38 mouse cellular contexts compared by ENCODE assay signal in genomic region chr8:9868094-9868493, GRCm38 (mm10). TPM values are rescaled to one million over a fixed set of nuclear protein-coding genes. Genes with fewer than 3 reads are reported as not detected.
"Had no signal": no experiment of that assay in that cellular context is flagged by ENCODE, and none has a peak within 500 bp of the region (broad histone marks: within the 10 kb centered on the region; RNA-seq: fewer than 3 reads in every experiment).

No protein-coding gene starts in this region.

- H3K4me1 ChIP-seq: embryonic facial prominence, embryonic 10.5 days; embryonic facial prominence, embryonic 12.5 days; embryonic facial prominence, embryonic 13.5 days; embryonic facial prominence, embryonic 15.5 days; forebrain, embryonic 10.5 days; forebrain, embryonic 12.5 days; forebrain, embryonic 13.5 days; forebrain, embryonic 15.5 days; heart, embryonic 10.5 days had no signal

- H3K27ac ChIP-seq: embryonic facial prominence, embryonic 10.5 days; embryonic facial prominence, embryonic 12.5 days; embryonic facial prominence, embryonic 13.5 days; embryonic facial prominence, embryonic 15.5 days; forebrain, embryonic 10.5 days; forebrain, embryonic 12.5 days; forebrain, embryonic 13.5 days; forebrain, embryonic 15.5 days; gastrocnemius, adult 2 months; heart, embryonic 10.5 days had no signal

- H3K27me3 ChIP-seq: embryonic facial prominence, embryonic 12.5 days; embryonic facial prominence, embryonic 13.5 days; embryonic facial prominence, embryonic 15.5 days; forebrain, embryonic 12.5 days; forebrain, embryonic 13.5 days; forebrain, embryonic 15.5 days had no signal

- H3K9ac ChIP-seq: embryonic facial prominence, embryonic 12.5 days; embryonic facial prominence, embryonic 13.5 days; embryonic facial prominence, embryonic 15.5 days; forebrain, embryonic 12.5 days; forebrain, embryonic 13.5 days; forebrain, embryonic 15.5 days; forebrain, postnatal 0 days had no signal

- DNase-seq: cerebellum, adult 9-10 months; cerebellum, adult 9-11 months; cerebellum, postnatal 14 days; cerebellum, postnatal 25 days; cerebellum, postnatal 36 days; embryo, embryonic 11 days; forebrain, postnatal 0 days; gastrocnemius, adult 2 months; gastrocnemius, postnatal 10 days; gastrocnemius, postnatal 14 days; gastrocnemius, postnatal 25 days; gastrocnemius, postnatal 36 days; heart, adult 18-20 months had no signal

- H3K36me3 ChIP-seq: embryonic facial prominence, embryonic 10.5 days; embryonic facial prominence, embryonic 12.5 days; embryonic facial prominence, embryonic 13.5 days; embryonic facial prominence, embryonic 15.5 days; forebrain, embryonic 10.5 days; forebrain, embryonic 12.5 days; forebrain, embryonic 15.5 days; heart, embryonic 10.5 days had no signal

- H3K4me3 ChIP-seq: embryonic facial prominence, embryonic 10.5 days; embryonic facial prominence, embryonic 12.5 days; embryonic facial prominence, embryonic 13.5 days; embryonic facial prominence, embryonic 15.5 days; erythroblast, embryonic 14.5 days; forebrain, embryonic 10.5 days; forebrain, embryonic 12.5 days; forebrain, embryonic 13.5 days; forebrain, embryonic 15.5 days; gastrocnemius, adult 2 months; heart, embryonic 10.5 days had no signal

RNA-seq across cellular contexts. Expression of gene Gm10217, which starts 4.0 kb away (rescaled TPM):
- total RNA-seq: common myeloid progenitor, adult 5-6 weeks; forebrain, postnatal 0 days; gastrocnemius, adult 18-20 months; gastrocnemius, adult 2 months; gastrocnemius, adult 8-10 months; gastrocnemius, postnatal 10 days; gastrocnemius, postnatal 14 days; gastrocnemius, postnatal 25 days; gastrocnemius, postnatal 36 days; gastrocnemius, postnatal 4 days; granulocyte monocyte progenitor cell, adult 5-6 weeks; heart, adult 18-20 months; heart, adult 8-10 months had no signal
- polyA plus RNA-seq: cortical plate, adult 2 months; embryonic facial prominence, embryonic 10.5 days; embryonic facial prominence, embryonic 11.5 days; embryonic facial prominence, embryonic 12.5 days; embryonic facial prominence, embryonic 13.5 days; embryonic facial prominence, embryonic 14.5 days; embryonic facial prominence, embryonic 15.5 days; erythroblast, embryonic 14.5 days; forebrain, embryonic 10.5 days; forebrain, embryonic 11.5 days; forebrain, embryonic 12.5 days; forebrain, embryonic 13.5 days; forebrain, embryonic 14.5 days; forebrain, embryonic 15.5 days; forebrain, embryonic 16.5 days; forebrain, postnatal 0 days; frontal cortex, adult 2 months; gonadal fat pad, adult 2 months; heart, embryonic 10.5 days; heart, embryonic 11.5 days had no signal
